Mouse (Mus musculus) ES-E14 (cell line): ENCODE measurements at regions not wholly inside any gene's neighbourhood (a gene's known extent, or its start where the extent isn't known, plus 50 kb on each side); places are given as distances from the start of the nearest gene placed in this dataset.

Source experiments
- CHD2 ChIP-seq: IDR thresholded peaks from 2 replicates; pipeline ENCODE4 v1.6.1; 2014; ENCODE audit warnings: mild to moderate bottlenecking, low read depth, low read length, inconsistent platforms
- ZNF384 ChIP-seq: IDR thresholded peaks from 2 replicates; pipeline ENCODE4 v1.6.1; 2012; ENCODE audit warnings: low read depth, low read length, inconsistent platforms

- TF ChIP-seq ZNF384 (no peak), CHD2 (no peak)
Observed at GRCm38 (mm10) chr13:35257386-35257785, 230.5 kb upstream of the Eci2 start.
